Mouse (Mus musculus) limb, embryonic 14.5 days (tissue): ENCODE data around the gene Ncoa1. TPM values are rescaled to one million over a fixed set of nuclear protein-coding genes. Genes with fewer than 3 reads are reported as not detected.

Source experiments
- ATAC-seq: fragments of 200-750 bp; cut with Nextera tagmentation; 2 replicates; pipeline ENCODE4 v1.8.0; 2017; ENCODE audit warnings: low read depth, moderate number of reproducible peaks, moderate TSS enrichment; ENCODE audit not compliant: low FRiP score
- DNase-seq: peaks from one replicate; pipeline ENCODE4 v3.0.0-alpha.2; 2015; ENCODE audit warnings: low spot score
- H3K27ac ChIP-seq: fragments of 300-500 bp; sonication (generic); replicated peaks from 2 replicates; pipeline ENCODE4 v1.5.1; 2014; ENCODE audit warnings: low read depth, mild to moderate bottlenecking, low read length, moderate library complexity, mixed read lengths
- H3K27me3 ChIP-seq: fragments of 300-500 bp; sonication (generic); 2 replicates; pipeline ENCODE4 v1.6.1; 2014; ENCODE audit warnings: low read length, mixed read lengths; ENCODE audit not compliant: control insufficient read depth, insufficient read depth
- H3K36me3 ChIP-seq: fragments of 300-500 bp; sonication (generic); 2 replicates; pipeline ENCODE4 v1.6.1; 2014; ENCODE audit warnings: mild to moderate bottlenecking, low read length, moderate library complexity, mixed read lengths; ENCODE audit not compliant: control insufficient read depth, insufficient read depth
- H3K4me1 ChIP-seq: fragments of 300-500 bp; sonication (generic); 2 replicates; pipeline ENCODE4 v1.6.1; 2014; ENCODE audit warnings: antibody characterized with exemption, low read length, mixed read lengths; ENCODE audit not compliant: control insufficient read depth, insufficient read depth
- H3K4me2 ChIP-seq: fragments of 300-500 bp; sonication (generic); replicated peaks from 2 replicates; pipeline ENCODE4 v1.6.1; 2014; ENCODE audit warnings: low read depth, mild to moderate bottlenecking, low read length, moderate library complexity; ENCODE audit not compliant: severe bottlenecking
- H3K4me3 ChIP-seq: fragments of 300-500 bp; sonication (generic); replicated peaks from 2 replicates; pipeline ENCODE4 v1.5.1; 2014; ENCODE audit warnings: low read length
- H3K9ac ChIP-seq: fragments of 300-500 bp; sonication (generic); 2 replicates; pipeline ENCODE4 v1.6.1; 2014; ENCODE audit warnings: mild to moderate bottlenecking, low read depth, low read length, moderate library complexity; ENCODE audit not compliant: severe bottlenecking
- H3K9me3 ChIP-seq: fragments of 300-500 bp; sonication (generic); 2 replicates; pipeline ENCODE4 v1.6.1; 2016; ENCODE audit warnings: low read length; ENCODE audit not compliant: control insufficient read depth
- POLR2A ChIP-seq: fragments of 200-500 bp; IDR thresholded peaks from 2 replicates; pipeline ENCODE4 v1.8.0; 2012; ENCODE audit warnings: inconsistent platforms, mild to moderate bottlenecking, moderate library complexity, borderline replicate concordance; ENCODE audit not compliant: insufficient read depth, insufficient read length; ENCODE audit errors: extremely low read depth
- WGBS: fragments of 180-500 bp; shearing (Covaris S2); extraction: QIAGEN DNeasy Blood & Tissue Kit; methylation state at CpG from one replicate; pipeline ENCODE4 v1.1.7; 2014; 5-methylcytosine and 5-hydroxymethylcytosine counted together
- polyA plus RNA-seq, 2 experiments: library from polyadenylated mRNA; depleted of rRNA in 1 of 2; stranded (reverse) in 1 of 2; unstranded in 1 of 2; fragments of >200 nt; fragmentation: Nextera tagmentation in 1 of 2; extraction: Ambion mirVana in 1 of 2; gene quantifications; 2 replicates each; pipeline versions ENCODE4 v1.2.1 to v1.2.3; 2012 to 2014

Gene Ncoa1
- polyA plus RNA-seq, 2 experiments = 26.3 to 26.9 TPM

DNA sequence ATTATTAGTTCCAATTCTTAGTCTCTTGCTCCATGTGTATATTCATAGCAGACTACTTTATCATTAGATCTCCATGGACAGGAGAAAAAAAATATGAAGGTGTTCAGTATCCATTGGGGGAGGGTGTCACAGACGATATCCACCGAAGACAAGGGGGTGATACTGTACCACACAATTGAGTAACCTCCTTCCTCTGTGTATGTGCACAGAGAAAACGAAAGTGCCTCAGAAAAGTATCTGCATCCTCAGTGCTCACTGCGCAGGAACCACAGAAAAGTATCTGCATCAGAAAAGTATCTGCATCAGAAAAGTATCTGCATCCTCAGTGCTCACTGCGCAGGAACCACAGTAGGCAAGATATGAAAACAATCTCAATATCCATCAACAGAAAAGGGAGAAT, 32.0 kb downstream of the Ncoa1 start:
- Histone ChIP-seq H3K9ac (no peak overlapping the region), H3K27ac (no peak overlapping the region), H3K4me1 (no peaks in the 10 kb centered on the region), H3K27me3 (no peaks in the 10 kb centered on the region), H3K4me3 (no peak overlapping the region), H3K4me2 (no peak overlapping the region), H3K36me3 (no peaks in the 10 kb centered on the region), H3K9me3 (no peaks in the 10 kb centered on the region)
- no peak for TF ChIP-seq POLR2A
- no peak for DNase-seq
- 92% methylated on average over 5 of the region's 5 CpGs for WGBS
- ATAC-seq = no peak

DNA sequence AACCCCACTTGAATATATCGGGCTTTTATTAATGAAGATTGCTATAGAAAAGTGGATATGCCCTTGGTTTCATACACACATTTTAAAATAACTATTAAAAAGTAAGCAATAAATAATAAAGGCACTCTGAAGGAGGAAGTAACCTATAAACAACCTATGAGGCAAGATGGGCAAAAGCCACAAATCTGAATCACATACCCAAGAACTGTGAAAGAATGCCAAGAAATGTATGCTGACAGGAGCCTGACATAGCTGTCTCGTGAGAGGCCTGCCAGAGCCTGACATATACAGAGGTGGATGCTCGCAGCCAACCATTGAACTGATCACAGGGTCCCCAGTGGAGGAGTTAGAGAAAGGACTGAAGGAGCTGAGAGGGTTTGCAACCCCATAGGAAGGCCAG, 35.5 kb downstream of the Ncoa1 start:
- Histone ChIP-seq H3K9me3 (no peaks in the 10 kb centered on the region), H3K36me3 (no peaks in the 10 kb centered on the region), H3K27ac (no peak overlapping the region), H3K9ac (no peak overlapping the region), H3K4me2 (no peak overlapping the region), H3K4me3 (no peak overlapping the region), H3K4me1 (no peaks in the 10 kb centered on the region), H3K27me3 (no peaks in the 10 kb centered on the region)
- 78% methylated on average over 3 of the region's 3 CpGs for WGBS
- no peak for TF ChIP-seq POLR2A
- no peak for ATAC-seq
- DNase-seq = no peak

DNA sequence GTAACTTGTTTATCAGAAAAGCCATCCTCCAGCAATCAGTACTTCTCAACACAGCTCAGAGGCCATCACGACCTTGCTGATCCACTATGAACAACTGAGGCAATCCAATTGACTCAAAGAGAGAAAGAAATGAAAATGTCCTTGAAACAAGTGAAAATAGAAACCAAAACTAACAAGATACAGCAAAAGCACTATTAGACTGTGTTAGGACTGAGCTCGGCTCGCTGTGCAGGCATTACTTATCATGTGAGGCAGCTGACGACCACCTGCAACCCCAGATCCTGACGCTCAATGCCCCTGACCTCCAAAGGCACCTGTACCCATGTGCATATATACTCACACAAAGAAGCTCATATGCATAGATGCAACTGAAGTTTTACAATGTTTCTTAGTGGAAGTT, 40.8 kb downstream of the Ncoa1 start:
- DNase-seq = no peak
- Histone ChIP-seq H3K4me2 (no peak overlapping the region), H3K4me3 (no peak overlapping the region), H3K27me3 (no peaks in the 10 kb centered on the region), H3K4me1 (peaks cover 6% of the 10 kb centered on the region; the same call in 1 of the 2 replicates), H3K9me3 (no peaks in the 10 kb centered on the region), H3K36me3 (no peaks in the 10 kb centered on the region), H3K9ac (no peak overlapping the region), H3K27ac (no peak overlapping the region)
- no peak for TF ChIP-seq POLR2A
- 74% methylated on average over 5 of the region's 5 CpGs for WGBS
- ATAC-seq = no peak

DNA sequence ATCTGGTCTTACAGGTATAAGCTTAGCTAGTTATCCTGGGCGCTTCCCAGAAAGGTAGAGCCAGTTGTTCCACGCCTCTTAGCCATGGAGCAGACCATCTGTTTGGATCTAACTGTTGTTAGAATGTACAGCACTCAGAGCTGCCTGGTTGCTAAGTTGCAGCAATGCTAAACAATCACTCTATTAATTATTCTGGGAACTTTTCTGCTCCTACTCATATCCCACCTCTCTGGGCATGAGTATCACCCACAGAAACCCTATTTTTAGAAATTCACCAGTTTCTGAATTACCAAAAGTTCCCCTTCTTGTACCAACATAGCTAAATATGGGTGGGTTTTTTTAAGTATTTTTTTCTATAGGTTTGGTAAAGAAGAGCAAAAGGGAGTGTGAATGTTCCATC, 43.4 kb downstream of the Ncoa1 start:
- DNase-seq = no peak
- Histone ChIP-seq H3K27ac (no peak overlapping the region), H3K9ac (no peak overlapping the region), H3K9me3 (no peaks in the 10 kb centered on the region), H3K27me3 (no peaks in the 10 kb centered on the region), H3K4me1 (peaks cover 6% of the 10 kb centered on the region; the same call in 1 of the 2 replicates), H3K4me3 (no peak overlapping the region), H3K36me3 (no peaks in the 10 kb centered on the region), H3K4me2 (no peak overlapping the region)
- ATAC-seq = no peak
- TF ChIP-seq POLR2A = no peak
- 68% methylated on average over 2 of the region's 2 CpGs for WGBS

DNA sequence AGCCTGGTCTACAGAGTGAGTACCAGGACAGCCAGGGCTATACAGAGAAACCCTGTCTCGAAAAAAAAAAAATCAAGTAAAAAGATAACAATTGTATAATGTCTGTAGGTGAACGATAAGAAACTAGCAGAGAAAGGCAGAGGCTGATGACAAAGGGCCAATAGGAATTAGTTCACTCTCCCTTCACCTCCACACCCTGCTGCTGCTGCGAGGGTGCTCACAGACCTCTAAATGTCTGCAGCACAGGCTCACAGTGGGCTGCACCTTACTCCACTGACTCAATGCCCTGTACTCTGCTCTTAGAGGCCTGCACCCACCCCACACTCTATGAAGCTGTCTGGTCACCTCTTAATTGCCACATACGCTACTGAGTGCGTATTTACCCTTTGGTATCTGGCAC, 45.0 kb downstream of the Ncoa1 start:
- H3K36me3 ChIP-seq = no peaks in the 10 kb centered on the region
- H3K9me3 ChIP-seq = no peaks in the 10 kb centered on the region
- no peak for TF ChIP-seq POLR2A
- no peak overlapping the region for H3K4me3 ChIP-seq
- H3K27ac ChIP-seq = no peak overlapping the region
- 61% methylated on average over 5 of the region's 5 CpGs for WGBS
- no peak overlapping the region for H3K4me2 ChIP-seq
- H3K4me1 ChIP-seq = peaks cover 6% of the 10 kb centered on the region; the same call in 1 of the 2 replicates
- ATAC-seq = no peak
- H3K27me3 ChIP-seq = no peaks in the 10 kb centered on the region
- no peak for DNase-seq
- no peak overlapping the region for H3K9ac ChIP-seq
